Mouse (Mus musculus): ENCODE data around the gene Pex14. TPM values are rescaled to one million over a fixed set of nuclear protein-coding genes. Genes with fewer than 3 reads are reported as not detected.

The Pex14 gene
- total RNA-seq, 2 experiments from 2014 or later: 67.9 to 74.0 TPM

- DNase-seq: no peak
Observed at GRCm38 (mm10) chr4:148985541-148986476, 113.9 kb downstream of the Pex14 start.

- DNase-seq: no peak
Observed at GRCm38 (mm10) chr4:148984701-148985540, 114.8 kb downstream of the Pex14 start.

- DNase-seq: no peak
Observed at GRCm38 (mm10) chr4:148982274-148982673, 117.4 kb downstream of the Pex14 start.

GRCm38 (mm10) chr4:148979837-148980236 lies 119.8 kb downstream of the Pex14 start:
- no peak for DNase-seq

- no peak for DNase-seq
Observed at GRCm38 (mm10) chr4:148978926-148979325, 120.8 kb downstream of the Pex14 start.

GRCm38 (mm10) chr4:148978221-148978855 lies 121.3 kb downstream of the Pex14 start:
- DNase-seq: no peak

GRCm38 (mm10) chr4:148974833-148975232 lies 124.8 kb downstream of the Pex14 start:
- DNase-seq: peak; percentile 41

GRCm38 (mm10) chr4:148973387-148973786 lies 126.3 kb downstream of the Pex14 start:
- no peak for DNase-seq

GRCm38 (mm10) chr4:148972707-148973106 lies 127.0 kb downstream of the Pex14 start:
- no peak for DNase-seq

- DNase-seq: peak; percentile 44
Observed at GRCm38 (mm10) chr4:148971613-148972242, 127.9 kb downstream of the Pex14 start.

GRCm38 (mm10) chr4:148970742-148971141 lies 128.9 kb downstream of the Pex14 start:
- no peak for DNase-seq

- peak; percentile 79 for DNase-seq
Observed at GRCm38 (mm10) chr4:148969610-148970009, 130.1 kb downstream of the Pex14 start.

- no peak for DNase-seq
Observed at GRCm38 (mm10) chr4:148968859-148969258, 130.8 kb downstream of the Pex14 start.

GRCm38 (mm10) chr4:148966132-148966531 lies 133.5 kb downstream of the Pex14 start:
- no peak for DNase-seq

- no peak for DNase-seq
Observed at GRCm38 (mm10) chr4:148964541-148965310, 134.9 kb downstream of the Pex14 start.

- no peak for DNase-seq
Observed at GRCm38 (mm10) chr4:148962096-148962495, 137.6 kb downstream of the Pex14 start.

GRCm38 (mm10) chr4:148961081-148961480 lies 138.6 kb downstream of the Pex14 start:
- DNase-seq: no peak

- DNase-seq: no peak
Observed at GRCm38 (mm10) chr4:148960011-148960410, 139.7 kb downstream of the Pex14 start.

- DNase-seq: peak; percentile 91
Observed at GRCm38 (mm10) chr4:148955131-148955813, 144.4 kb downstream of the Pex14 start.

Data from adrenal gland, postnatal 10 days (tissue).